Mouse (Mus musculus) limb, embryonic 12.5 days (tissue): ENCODE results near the gene Trim7. TPM values are rescaled to one million over a fixed set of nuclear protein-coding genes. Genes with fewer than 3 reads are reported as not detected.

Experiments
- ATAC-seq: fragments of 200-750 bp; cut with Nextera tagmentation; 2 replicates; pipeline ENCODE4 v1.8.0; 2017; ENCODE audit warnings: low read depth, moderate TSS enrichment; ENCODE audit not compliant: insufficient number of reproducible peaks, insufficient read depth, low FRiP score, low TSS enrichment
- H3K27ac ChIP-seq: fragments of 300-500 bp; sonication (generic); 2 replicates; pipeline ENCODE4 v1.5.1; 2016; ENCODE audit warnings: mild to moderate bottlenecking, moderate library complexity
- H3K27me3 ChIP-seq: fragments of 300-500 bp; sonication (generic); 2 replicates; pipeline ENCODE4 v1.6.1; 2016; ENCODE audit warnings: mild to moderate bottlenecking, moderate library complexity
- H3K36me3 ChIP-seq: fragments of 300-500 bp; sonication (generic); 2 replicates; pipeline ENCODE4 v1.6.1; 2016; ENCODE audit warnings: mild to moderate bottlenecking, moderate library complexity
- H3K4me1 ChIP-seq: fragments of 300-500 bp; sonication (generic); replicated peaks from 2 replicates; pipeline ENCODE4 v1.6.1; 2016
- H3K4me2 ChIP-seq: fragments of 300-500 bp; sonication (generic); 2 replicates; pipeline ENCODE4 v1.6.1; 2016; ENCODE audit warnings: mild to moderate bottlenecking, moderate library complexity
- H3K4me3 ChIP-seq: fragments of 300-500 bp; sonication (generic); replicated peaks from 2 replicates; pipeline ENCODE4 v1.5.1; 2016; ENCODE audit warnings: mild to moderate bottlenecking
- H3K9ac ChIP-seq: fragments of 300-500 bp; sonication (generic); replicated peaks from 2 replicates; pipeline ENCODE4 v1.6.1; 2016; ENCODE audit warnings: mild to moderate bottlenecking, moderate library complexity
- H3K9me3 ChIP-seq: fragments of 300-500 bp; sonication (generic); 2 replicates; pipeline ENCODE4 v1.6.1; 2016; ENCODE audit warnings: mild to moderate bottlenecking, moderate library complexity
- WGBS: fragments of 180-500 bp; shearing (Covaris S2); methylation state at CpG from one replicate; pipeline ENCODE4 v1.1.7; 2016; 5-methylcytosine and 5-hydroxymethylcytosine counted together
- polyA plus RNA-seq: library from polyadenylated mRNA; unstranded; fragments of >200 nt; fragmentation: Nextera tagmentation; extraction: Ambion mirVana; gene quantifications from 2 replicates; pipeline ENCODE4 v1.2.1, GENCODE M21; 2016

Gene Trim7
- polyA plus RNA-seq, 1 experiment from 2014 or later: 0.34 TPM

- Histone ChIP-seq H3K4me1 (peaks cover 8% of the 10 kb centered on the region; the same call in 1 of the 2 replicates), H3K9ac (no peak overlapping the region), H3K27me3 (peaks cover 16% of the 10 kb centered on the region), H3K4me3 (no peak overlapping the region), H3K36me3 (no peaks in the 10 kb centered on the region), H3K4me2 (no peak overlapping the region), H3K9me3 (no peaks in the 10 kb centered on the region), H3K27ac (no peak overlapping the region)
- ATAC-seq: no peak
- 83% methylated on average over 6 of the region's 6 CpGs for WGBS
Measured at GRCm38 (mm10) chr11:48827926-48828325, 2.0 kb downstream of the Trim7 start.

- H3K9ac ChIP-seq: no peak overlapping the region
- H3K4me1 ChIP-seq: no peaks in the 10 kb centered on the region
- no peak for ATAC-seq
- no peaks in the 10 kb centered on the region for H3K27me3 ChIP-seq
- no peaks in the 10 kb centered on the region for H3K36me3 ChIP-seq
- no peak overlapping the region for H3K27ac ChIP-seq
- no peak overlapping the region for H3K4me3 ChIP-seq
- no peaks in the 10 kb centered on the region for H3K9me3 ChIP-seq
- no peak overlapping the region for H3K4me2 ChIP-seq
- 67% methylated on average over 2 of the region's 2 CpGs for WGBS
Measured at GRCm38 (mm10) chr11:48830279-48830678, 4.3 kb downstream of the Trim7 start.

GRCm38 (mm10) chr11:48831273-48831672, 5.3 kb downstream of the Trim7 start:
- Histone ChIP-seq H3K4me2 (no peak overlapping the region), H3K9ac (no peak overlapping the region), H3K4me1 (no peaks in the 10 kb centered on the region), H3K27me3 (peaks cover 6% of the 10 kb centered on the region), H3K9me3 (no peaks in the 10 kb centered on the region), H3K36me3 (no peaks in the 10 kb centered on the region), H3K4me3 (no peak overlapping the region), H3K27ac (no peak overlapping the region)
- 78% methylated on average over 2 of the region's 2 CpGs for WGBS
- no peak for ATAC-seq

- no peak for ATAC-seq
- Histone ChIP-seq H3K36me3 (no peaks in the 10 kb centered on the region), H3K27me3 (peaks cover 17% of the 10 kb centered on the region), H3K4me1 (peaks cover 8% of the 10 kb centered on the region; the same call in 1 of the 2 replicates), H3K4me3 (peak overlapping the region; percentile 54), H3K9me3 (no peaks in the 10 kb centered on the region), H3K27ac (no peak overlapping the region), H3K9ac (no peak overlapping the region), H3K4me2 (peak overlapping the region; percentile 62)
- 47% methylated on average over 9 of the region's 9 CpGs for WGBS
Measured at GRCm38 (mm10) chr11:48833078-48833730, 7.3 kb downstream of the Trim7 start.

GRCm38 (mm10) chr11:48833731-48834639, 8.0 kb downstream of the Trim7 start:
- Histone ChIP-seq H3K36me3 (no peaks in the 10 kb centered on the region), H3K9me3 (no peaks in the 10 kb centered on the region), H3K9ac (peak overlapping the region; percentile 52; the same call in 1 of the 2 replicates), H3K4me2 (peak overlapping the region; percentile 62), H3K4me3 (peak overlapping the region; percentile 54), H3K27ac (peak overlapping the region; percentile 41; the same call in 1 of the 2 replicates), H3K4me1 (peaks cover 13% of the 10 kb centered on the region; the same call in 1 of the 2 replicates), H3K27me3 (peaks cover 17% of the 10 kb centered on the region)
- WGBS: 1% methylated on average over 30 of the region's 30 CpGs
- ATAC-seq: peak; percentile 72

- H3K36me3 ChIP-seq: no peaks in the 10 kb centered on the region
- H3K4me3 ChIP-seq: no peak overlapping the region
- ATAC-seq: no peak
- 75% methylated on average over 6 of the region's 6 CpGs for WGBS
- no peak overlapping the region for H3K9ac ChIP-seq
- H3K9me3 ChIP-seq: no peaks in the 10 kb centered on the region
- H3K27me3 ChIP-seq: peaks cover 26% of the 10 kb centered on the region
- no peak overlapping the region for H3K27ac ChIP-seq
- H3K4me2 ChIP-seq: no peak overlapping the region
- peaks cover 13% of the 10 kb centered on the region; the same call in 1 of the 2 replicates for H3K4me1 ChIP-seq
Measured at GRCm38 (mm10) chr11:48835923-48836322, 10.0 kb downstream of the Trim7 start.

GRCm38 (mm10) chr11:48836990-48837309, 11.0 kb downstream of the Trim7 start:
- Histone ChIP-seq H3K4me1 (peaks cover 13% of the 10 kb centered on the region; the same call in 1 of the 2 replicates), H3K27ac (no peak overlapping the region), H3K27me3 (peaks cover 26% of the 10 kb centered on the region), H3K9me3 (no peaks in the 10 kb centered on the region), H3K4me2 (peak overlapping the region; percentile 86), H3K4me3 (peak overlapping the region; percentile 92), H3K36me3 (no peaks in the 10 kb centered on the region), H3K9ac (peak overlapping the region; percentile 77)
- WGBS: 4% methylated on average over 11 of the region's 11 CpGs
- ATAC-seq: no peak

GRCm38 (mm10) chr11:48837310-48838180, 11.6 kb downstream of the Trim7 start:
- WGBS: under 1% methylated on average over 77 of the region's 77 CpGs
- 0 out of 2 replicates have a peak overlapping the region, but pooled peaks have one; percentile 5 for H3K27ac ChIP-seq
- peak; percentile 10; the same call in 1 of the 2 replicates for ATAC-seq
- H3K4me3 ChIP-seq: peak overlapping the region; percentile 92
- peak overlapping the region; percentile 77 for H3K9ac ChIP-seq
- H3K9me3 ChIP-seq: no peaks in the 10 kb centered on the region
- H3K36me3 ChIP-seq: no peaks in the 10 kb centered on the region
- H3K27me3 ChIP-seq: peaks cover 26% of the 10 kb centered on the region
- peak overlapping the region; percentile 86 for H3K4me2 ChIP-seq
- peaks cover 13% of the 10 kb centered on the region; the same call in 1 of the 2 replicates for H3K4me1 ChIP-seq

- no peak overlapping the region for H3K27ac ChIP-seq
- peak overlapping the region; percentile 92 for H3K4me3 ChIP-seq
Measured at GRCm38 (mm10) chr11:48838181-48838797, 12.3 kb downstream of the Trim7 start.

GRCm38 (mm10) chr11:48838879-48839680, 13.1 kb downstream of the Trim7 start:
- peaks cover 26% of the 10 kb centered on the region for H3K27me3 ChIP-seq
- no peak overlapping the region for H3K9ac ChIP-seq
- H3K36me3 ChIP-seq: no peaks in the 10 kb centered on the region
- ATAC-seq: no peak
- no peaks in the 10 kb centered on the region for H3K9me3 ChIP-seq
- H3K4me1 ChIP-seq: peaks cover 13% of the 10 kb centered on the region; the same call in 1 of the 2 replicates
- peak overlapping the region; percentile 86 for H3K4me2 ChIP-seq
- H3K27ac ChIP-seq: no peak overlapping the region
- 70% methylated on average over 10 of the region's 10 CpGs for WGBS
- H3K4me3 ChIP-seq: peak overlapping the region; percentile 92

More at GRCm38 (mm10) chr11:48838181-48838797, 12.3 kb downstream of the Trim7 start:
- Histone ChIP-seq H3K9ac (peak overlapping the region; percentile 77), H3K27me3 (peaks cover 26% of the 10 kb centered on the region), H3K4me2 (peak overlapping the region; percentile 86), H3K9me3 (no peaks in the 10 kb centered on the region), H3K4me1 (peaks cover 13% of the 10 kb centered on the region; the same call in 1 of the 2 replicates), H3K36me3 (no peaks in the 10 kb centered on the region)
- WGBS: 3% methylated on average over 16 of the region's 16 CpGs
- ATAC-seq: no peak
